In the genomic region with DNA sequence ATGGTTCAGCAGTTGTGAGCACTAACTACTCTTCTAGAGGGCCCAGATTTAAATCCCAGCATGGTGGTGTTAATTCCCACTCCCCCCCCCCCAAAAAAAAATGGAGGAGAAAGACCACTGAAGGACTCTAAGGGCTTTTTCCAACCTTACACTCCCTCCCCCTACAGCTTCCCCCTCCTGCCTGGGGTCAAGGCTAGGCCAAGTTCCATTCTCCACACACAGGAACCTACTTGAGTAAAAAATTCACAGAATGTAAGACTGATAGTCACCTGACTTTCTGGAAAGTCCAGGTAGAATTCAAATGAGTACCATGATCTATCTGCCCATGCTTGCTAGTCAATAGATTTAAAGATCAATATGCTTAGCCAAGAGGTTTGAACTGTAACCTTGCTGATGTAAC, we compare ENCODE assay signal across 24 mouse cellular contexts. TPM values are rescaled to one million over a fixed set of nuclear protein-coding genes. Genes with fewer than 3 reads are reported as not detected.
DNase-seq lines count a peak whose midpoint lies in the region; TF ChIP-seq lines count a peak whose summit lies in the region.
"Had no signal": no experiment of that assay in that cellular context is flagged by ENCODE, and none has a peak within 500 bp of the region (broad histone marks: within the 10 kb centered on the region; RNA-seq: fewer than 3 reads in every experiment).

No protein-coding gene starts in this region.

- no peak for TF ChIP-seq POLR2A in ES-Bruce4 (IDR thresholded peaks at IDR 0.05; ENCODE audit: insufficient read depth, low read length)

- peak; percentile 70 for TF ChIP-seq EP300 in ES-Bruce4 (IDR thresholded peaks at IDR 0.05; ENCODE audit: insufficient read depth, low read depth, low read length)

- H3K4me3 ChIP-seq in ES-Bruce4 (ENCODE audit: low read depth, low read length) (no peak overlapping the region), ES-E14 (ENCODE audit: insufficient read depth in 1 of 2, low read depth in 1 of 2, low read length in 2 of 2, poor library complexity in 1 of 2, severe bottlenecking in 1 of 2) (no peak overlapping the region)
- H3K4me3 ChIP-seq: embryonic facial prominence, embryonic 13.5 days; embryonic facial prominence, embryonic 15.5 days; erythroblast, embryonic 14.5 days; forebrain, embryonic 13.5 days; forebrain, embryonic 15.5 days had no signal

- H3K4me1 ChIP-seq in ES-Bruce4 (ENCODE audit: control insufficient read depth, insufficient read depth, low read length) (peaks cover 7% of the 10 kb centered on the region), ES-E14 (ENCODE audit: control insufficient read depth in 2 of 2, insufficient read depth in 2 of 2, low read length in 2 of 2, poor library complexity in 1 of 2) (peaks cover 3 to 19% of the 10 kb centered on the region in 2 experiments; a peak in 3 of 4 replicates)
- H3K4me1 ChIP-seq: embryonic facial prominence, embryonic 13.5 days; embryonic facial prominence, embryonic 15.5 days; forebrain, embryonic 13.5 days; forebrain, embryonic 15.5 days had no signal

- DNase-seq in ES-E14 (ENCODE audit: low read depth, low spot score), result no peak
- DNase-seq in ZHBTc4 (ENCODE audit: low read depth, low spot score), result peak; percentile 57
- DNase-seq in kidney, postnatal 25 days, result no peak
- no peak for DNase-seq in gastrocnemius, adult 18-20 months (ENCODE audit: low spot score)
- DNase-seq: adrenal gland, adult 2 months; adrenal gland, postnatal 10 days; adrenal gland, postnatal 25 days; B cell, adult 2 months; cerebellum, adult 11 months; cerebellum, adult 18-20 months; cerebellum, adult 8-10 months; cerebellum, adult 9-11 months; cerebellum, postnatal 14 days; cerebellum, postnatal 36 days; embryo, embryonic 11 days; forebrain, postnatal 0 days had no signal

- H3K9ac ChIP-seq in ES-Bruce4 (ENCODE audit: low read depth, poor library complexity, severe bottlenecking), result no peak overlapping the region
- H3K9ac ChIP-seq in ES-E14 (ENCODE audit: insufficient read depth, low read depth, low read length, poor library complexity, severe bottlenecking), result no peak overlapping the region
- H3K9ac ChIP-seq: embryonic facial prominence, embryonic 13.5 days; embryonic facial prominence, embryonic 15.5 days; forebrain, embryonic 13.5 days; forebrain, embryonic 15.5 days; forebrain, postnatal 0 days had no signal

- H3K27ac ChIP-seq in ES-Bruce4 (ENCODE audit: insufficient read depth, low read length), result peak overlapping the region; percentile 88; the same call in 1 of the 2 replicates
- peak overlapping the region; percentile 91; the same call in 1 of the 2 replicates for H3K27ac ChIP-seq in ES-E14 (ENCODE audit: insufficient read depth, low read depth, low read length, poor library complexity, severe bottlenecking)
- H3K27ac ChIP-seq: embryonic facial prominence, embryonic 13.5 days; embryonic facial prominence, embryonic 15.5 days; forebrain, embryonic 13.5 days; forebrain, embryonic 15.5 days had no signal

- in situ Hi-C loops in ES-E14 (cut with MboI; ENCODE audit: low sequenced_read_pairs in 2 of 2, unreplicated experiment in 2 of 2), result no loop called here

- no peaks in the 10 kb centered on the region for H3K36me3 ChIP-seq in ES-Bruce4 (ENCODE audit: control insufficient read depth, insufficient read depth, low read length, poor library complexity, severe bottlenecking)
- peaks cover 2% of the 10 kb centered on the region; the same call in 1 of the 2 replicates for H3K36me3 ChIP-seq in ES-E14 (ENCODE audit: control insufficient read depth, insufficient read depth, low read length, poor library complexity, severe bottlenecking)
- H3K36me3 ChIP-seq: embryonic facial prominence, embryonic 13.5 days; embryonic facial prominence, embryonic 15.5 days; forebrain, embryonic 15.5 days had no signal

- no peak for TF ChIP-seq CTCF in ES-Bruce4 (IDR thresholded peaks at IDR 0.05; ENCODE audit: low read depth, low read length)

- no peaks in the 10 kb centered on the region for H3K27me3 ChIP-seq in ES-Bruce4 (ENCODE audit: control insufficient read depth, insufficient read depth, low read length, poor library complexity, severe bottlenecking)
- H3K27me3 ChIP-seq: CH12.LX; embryonic facial prominence, embryonic 13.5 days; embryonic facial prominence, embryonic 15.5 days; forebrain, embryonic 13.5 days; forebrain, embryonic 15.5 days had no signal

- no peaks in the 10 kb centered on the region for H3K9me3 ChIP-seq in ES-Bruce4 (replicated peaks; ENCODE audit: control insufficient read depth, insufficient read depth, low read length, poor library complexity, severe bottlenecking)
- H3K9me3 ChIP-seq in ES-E14 (ENCODE audit: control insufficient read depth, insufficient read depth, low read depth, low read length), result no peaks in the 10 kb centered on the region
- H3K9me3 ChIP-seq: embryonic facial prominence, embryonic 13.5 days; embryonic facial prominence, embryonic 15.5 days; forebrain, embryonic 13.5 days; forebrain, embryonic 15.5 days had no signal

TF ChIP-seq in ES-E14, 5 proteins besides CTCF, POLR2A, EP300 and RAD21:
- TF ChIP-seq MAFK (IDR thresholded peaks at IDR 0.05; ENCODE audit: insufficient read depth, low read depth, low read length) (no peak), ZNF384 (IDR thresholded peaks at IDR 0.05; ENCODE audit: low read depth, low read length) (no peak), HCFC1 (IDR thresholded peaks at IDR 0.05; ENCODE audit: borderline replicate concordance, insufficient read depth, low read length) (no peak), CHD2 (IDR thresholded peaks at IDR 0.05; ENCODE audit: low read depth, low read length) (no peak), ZC3H11A (IDR thresholded peaks at IDR 0.05; ENCODE audit: borderline replicate concordance, low read depth, low read length) (no peak)

RNA-seq across cellular contexts. Expression of a gene that starts 19.9 kb away (rescaled TPM):
- polyA plus RNA-seq in ES-Bruce4 (2011; ENCODE audit: insufficient read depth, insufficient read length, low read depth, missing spikeins), result 350 and 361 TPM in 2 replicates
- 652 and 719 TPM in 2 replicates for total RNA-seq in ES-E14 (2012; rRNA removed)
- 10 to 100 TPM; 14.0 to 16.4 TPM for total RNA-seq in gastrocnemius, adult 18-20 months (2021)

RNA-seq across cellular contexts. Expression of a gene that starts 59.2 kb away (rescaled TPM):
- 0.90 and 1.3 TPM in 2 replicates for polyA plus RNA-seq in ES-Bruce4 (2011; ENCODE audit: insufficient read depth, insufficient read length, low read depth, missing spikeins)
- 0.53 and 0.62 TPM in 2 replicates for total RNA-seq in ES-E14 (2012; rRNA removed)
- not detected for total RNA-seq in gastrocnemius, adult 18-20 months (2021)
- total RNA-seq: forebrain, postnatal 0 days; MEL had no signal
- polyA plus RNA-seq: adrenal gland, adult 2 months; erythroblast, embryonic 14.5 days had no signal

Comparison
In these comparisons a context has a peak if more than half of its experiments do, and no peak if none do; other contexts are left out.
1. RNA of a gene that starts 19.9 kb away (total RNA-seq): 652 to 719 TPM in ES-E14; 14.0 to 16.4 TPM in gastrocnemius, adult 18-20 months; every median in the first group is over 10 times any median in the second.